Mouse (Mus musculus) gastrocnemius, postnatal 10 days (tissue): Measurements from ENCODE around the gene Fam192a. TPM values are rescaled to one million over a fixed set of nuclear protein-coding genes. Genes with fewer than 3 reads are reported as not detected.
A peak's percentile ranks its signal among the peaks of the same experiment; 100 is the strongest.

Experiments used
- DNase-seq: peaks from one replicate; pipeline ENCODE4 v3.0.0; 2021; ENCODE audit warnings: mixed read lengths
- long read RNA-seq, 2 experiments: library from polyadenylated mRNA; stranded (forward); transcript quantifications; one replicate each; pipeline ENCODE4 v2.0.0; 2021
- total RNA-seq, 2 experiments: library from RNA; stranded (reverse); gene quantifications; 2 replicates each; pipeline ENCODE4 v1.2.3; 2021

The Fam192a gene
- 10 to 100 TPM; 24.6 to 25.9 TPM for total RNA-seq
- long read RNA-seq, experiment 1, transcript Fam192a-201 (8 exons, 2,873 nt), result major isoform, 24 of 38 reads
- long read RNA-seq, experiment 1, partial matches to known transcripts, result 1 of 38 reads
- long read RNA-seq, experiment 1, other reads (novel, unspliced or antisense), result 13 of 38 reads
- long read RNA-seq, experiment 2, transcript Fam192a-201 (8 exons, 2,873 nt), result major isoform, 30 of 45 reads
- long read RNA-seq, experiment 2, partial matches to known transcripts, result 1 of 45 reads
- long read RNA-seq, experiment 2, other reads (novel, unspliced or antisense), result 14 of 45 reads

- DNase-seq, result peak; percentile 97
Measured at GRCm38 (mm10) chr8:94601607-94602385, at the start of gene Fam192a, which contains the start of gene Rspry1. TSS of gene Fam192a (minus strand) at chr8:94601997. TSS of gene Rspry1 (plus strand) at chr8:94601937.

GRCm38 (mm10) chr8:94649496-94649895, 47.7 kb upstream of the Fam192a start:
- no peak for DNase-seq

GRCm38 (mm10) chr8:94646165-94646564, 44.4 kb upstream of the Fam192a start:
- DNase-seq, result no peak

GRCm38 (mm10) chr8:94645202-94645601, 43.4 kb upstream of the Fam192a start:
- no peak for DNase-seq

- DNase-seq, result no peak
Measured at GRCm38 (mm10) chr8:94641938-94642337, 40.1 kb upstream of the Fam192a start.

GRCm38 (mm10) chr8:94641183-94641582, 39.4 kb upstream of the Fam192a start:
- DNase-seq, result no peak

- no peak for DNase-seq
Measured at GRCm38 (mm10) chr8:94634211-94634610, 32.4 kb upstream of the Fam192a start.

GRCm38 (mm10) chr8:94633564-94634194, 31.9 kb upstream of the Fam192a start:
- no peak for DNase-seq

GRCm38 (mm10) chr8:94624885-94625284, 23.1 kb upstream of the Fam192a start:
- no peak for DNase-seq

- DNase-seq, result no peak
Measured at GRCm38 (mm10) chr8:94607064-94607463, 5.3 kb upstream of the Fam192a start.

GRCm38 (mm10) chr8:94604030-94604429, 2.2 kb upstream of the Fam192a start:
- DNase-seq, result no peak

- peak; percentile 34 for DNase-seq
Measured at GRCm38 (mm10) chr8:94602471-94603131, 804 bp upstream of the Fam192a start.

- peak; percentile 34 for DNase-seq
Measured at GRCm38 (mm10) chr8:94601034-94601606, 677 bp downstream of the Fam192a start.

GRCm38 (mm10) chr8:94600478-94600877, 1.3 kb downstream of the Fam192a start:
- no peak for DNase-seq

- no peak for DNase-seq
Measured at GRCm38 (mm10) chr8:94594211-94594610, 7.6 kb downstream of the Fam192a start.

- DNase-seq, result no peak
Measured at GRCm38 (mm10) chr8:94591691-94592090, 10.1 kb downstream of the Fam192a start.

- DNase-seq, result no peak
Measured at GRCm38 (mm10) chr8:94584238-94584817, 17.5 kb downstream of the Fam192a start.

- no peak for DNase-seq
Measured at GRCm38 (mm10) chr8:94582569-94582968, 19.2 kb downstream of the Fam192a start.

- DNase-seq, result no peak
Measured at GRCm38 (mm10) chr8:94581820-94582483, 19.8 kb downstream of the Fam192a start.

- DNase-seq, result no peak
Measured at GRCm38 (mm10) chr8:94575148-94575547, 26.6 kb downstream of the Fam192a start.
